Mouse (Mus musculus): ENCODE results near the gene Hyal1. TPM values are rescaled to one million over a fixed set of nuclear protein-coding genes. Genes with fewer than 3 reads are reported as not detected.

Gene Hyal1
- polyA plus RNA-seq, 1 experiment from 2014 or later, result 8.3 TPM

DNA sequence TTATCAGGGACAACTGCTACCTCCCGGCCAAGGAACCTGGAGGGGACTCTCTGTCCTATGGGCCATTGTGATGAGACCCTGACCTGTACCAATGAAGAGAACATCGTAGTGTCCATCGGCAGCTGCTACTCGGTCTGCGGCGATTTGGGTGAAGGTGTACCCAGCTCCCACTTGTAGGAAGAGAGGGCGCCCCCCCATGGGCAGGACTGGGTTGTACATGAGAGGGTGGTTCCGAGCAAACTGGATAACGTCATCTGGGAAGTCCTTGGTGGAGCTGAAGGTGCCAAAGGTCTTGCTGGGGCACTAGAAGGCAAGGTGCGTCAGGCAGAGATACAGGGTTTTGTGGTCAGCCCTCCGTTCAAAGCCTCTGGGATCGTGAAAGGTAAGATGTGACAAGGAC is 24.0 kb downstream of the Hyal1 start:
- Histone ChIP-seq H3K27ac (no peak overlapping the region), H3K4me3 (no peak overlapping the region), H3K9me3 (replicated peaks) (no peaks in the 10 kb centered on the region), H3K4me1 (replicated peaks) (peaks cover 46% of the 10 kb centered on the region), H3K36me3 (no peaks in the 10 kb centered on the region), H3K27me3 (peaks cover 15% of the 10 kb centered on the region), H3K9ac (no peak overlapping the region), H3K4me2 (no peak overlapping the region)
- no peak for ATAC-seq (replicated peaks; ENCODE audit: insufficient number of reproducible peaks, insufficient read depth, low FRiP score, low read depth)
- WGBS, result 77% methylated on average over 12 of the region's 12 CpGs

DNA sequence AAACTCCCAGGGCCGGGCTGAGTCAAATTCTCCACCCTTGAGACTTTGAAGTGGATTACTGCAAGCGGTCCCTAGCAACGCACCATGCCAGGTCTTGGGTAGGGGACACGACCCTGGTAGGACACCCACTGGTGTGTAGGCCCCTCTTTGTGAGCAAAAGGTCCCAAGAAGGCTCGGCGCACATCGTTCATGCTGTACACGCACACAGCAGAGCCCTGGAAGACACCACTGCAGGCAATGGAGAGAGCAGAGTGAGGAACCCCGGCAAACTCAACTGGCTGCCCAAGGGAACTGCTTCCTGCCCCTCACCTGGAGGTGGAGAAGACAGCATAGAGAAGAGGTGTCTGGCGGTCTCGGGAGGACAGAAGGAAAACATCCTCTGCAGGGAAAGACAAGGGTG is 24.5 kb downstream of the Hyal1 start:
- Histone ChIP-seq H3K4me3 (no peak overlapping the region), H3K27ac (no peak overlapping the region), H3K4me2 (no peak overlapping the region), H3K36me3 (no peaks in the 10 kb centered on the region), H3K27me3 (peaks cover 15% of the 10 kb centered on the region), H3K9ac (no peak overlapping the region), H3K9me3 (replicated peaks) (no peaks in the 10 kb centered on the region), H3K4me1 (replicated peaks) (peaks cover 41% of the 10 kb centered on the region)
- WGBS, result 79% methylated on average over 11 of the region's 11 CpGs
- no peak for ATAC-seq (replicated peaks; ENCODE audit: insufficient number of reproducible peaks, insufficient read depth, low FRiP score, low read depth)

DNA sequence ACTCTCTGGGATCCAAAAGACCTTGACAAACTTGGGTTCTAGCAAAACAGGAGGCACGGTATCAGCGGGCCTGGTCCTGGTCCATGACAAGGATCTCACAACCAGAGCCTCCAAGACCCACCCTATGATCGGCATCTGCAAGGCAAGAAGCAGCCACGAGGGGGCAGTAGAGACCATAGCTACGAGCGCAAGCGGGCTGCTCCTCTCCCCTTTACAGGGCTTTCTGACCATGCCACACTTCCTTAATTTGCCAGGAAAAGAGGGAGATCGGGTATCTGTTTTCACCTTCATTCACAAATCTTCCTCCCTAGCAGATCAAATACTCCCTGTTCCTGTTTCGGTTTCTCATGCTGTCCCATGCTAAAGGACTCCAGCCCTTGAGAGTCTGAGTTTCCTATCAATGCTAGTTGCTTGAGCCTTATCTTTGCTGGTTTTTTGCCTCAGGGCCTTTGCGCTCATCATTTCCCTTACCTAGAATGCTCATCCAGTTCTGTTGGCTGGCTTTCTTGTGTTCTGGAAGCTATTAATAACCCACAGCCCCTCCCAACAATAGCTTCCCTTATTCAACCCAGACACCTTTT is 25.4 kb downstream of the Hyal1 start:
- H3K9me3 ChIP-seq (replicated peaks), result no peaks in the 10 kb centered on the region
- no peak overlapping the region for H3K4me3 ChIP-seq
- no peaks in the 10 kb centered on the region for H3K36me3 ChIP-seq
- peak overlapping the region; percentile 35; the same call in 1 of the 2 replicates for H3K9ac ChIP-seq
- peaks cover 43% of the 10 kb centered on the region for H3K4me1 ChIP-seq (replicated peaks)
- 6% methylated on average over 10 of the region's 10 CpGs for WGBS
- ATAC-seq (replicated peaks; ENCODE audit: insufficient number of reproducible peaks, insufficient read depth, low FRiP score, low read depth), result no peak
- no peak overlapping the region for H3K4me2 ChIP-seq
- peak overlapping the region; percentile 45 for H3K27ac ChIP-seq
- peaks cover 15% of the 10 kb centered on the region for H3K27me3 ChIP-seq

DNA sequence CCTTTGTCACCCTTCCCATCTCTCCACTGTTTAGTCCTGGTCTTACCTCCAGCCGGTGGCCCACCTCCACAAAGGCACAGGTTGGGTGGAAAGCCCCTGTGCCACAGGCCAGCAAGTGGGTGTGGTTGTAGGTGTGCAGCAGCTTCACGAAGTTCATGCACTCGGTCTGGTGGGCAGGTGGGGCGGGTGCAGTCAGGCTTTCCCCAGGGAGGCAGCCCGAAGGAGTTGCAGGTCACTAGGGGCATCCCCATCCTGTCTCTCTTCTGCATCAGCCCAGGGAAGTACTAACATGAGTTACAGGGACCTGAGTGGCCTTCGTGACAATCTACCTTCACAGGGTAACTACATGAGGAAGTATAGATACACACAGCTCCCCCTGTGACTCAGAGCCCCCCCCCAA is 26.5 kb downstream of the Hyal1 start:
- Histone ChIP-seq H3K36me3 (no peaks in the 10 kb centered on the region), H3K9me3 (replicated peaks) (no peaks in the 10 kb centered on the region), H3K27me3 (peaks cover 15% of the 10 kb centered on the region), H3K4me2 (no peak overlapping the region), H3K27ac (no peak overlapping the region), H3K4me1 (replicated peaks) (peaks cover 43% of the 10 kb centered on the region), H3K9ac (no peak overlapping the region), H3K4me3 (no peak overlapping the region)
- ATAC-seq (replicated peaks; ENCODE audit: insufficient number of reproducible peaks, insufficient read depth, low FRiP score, low read depth), result no peak
- 78% methylated on average over 6 of the region's 6 CpGs for WGBS

DNA sequence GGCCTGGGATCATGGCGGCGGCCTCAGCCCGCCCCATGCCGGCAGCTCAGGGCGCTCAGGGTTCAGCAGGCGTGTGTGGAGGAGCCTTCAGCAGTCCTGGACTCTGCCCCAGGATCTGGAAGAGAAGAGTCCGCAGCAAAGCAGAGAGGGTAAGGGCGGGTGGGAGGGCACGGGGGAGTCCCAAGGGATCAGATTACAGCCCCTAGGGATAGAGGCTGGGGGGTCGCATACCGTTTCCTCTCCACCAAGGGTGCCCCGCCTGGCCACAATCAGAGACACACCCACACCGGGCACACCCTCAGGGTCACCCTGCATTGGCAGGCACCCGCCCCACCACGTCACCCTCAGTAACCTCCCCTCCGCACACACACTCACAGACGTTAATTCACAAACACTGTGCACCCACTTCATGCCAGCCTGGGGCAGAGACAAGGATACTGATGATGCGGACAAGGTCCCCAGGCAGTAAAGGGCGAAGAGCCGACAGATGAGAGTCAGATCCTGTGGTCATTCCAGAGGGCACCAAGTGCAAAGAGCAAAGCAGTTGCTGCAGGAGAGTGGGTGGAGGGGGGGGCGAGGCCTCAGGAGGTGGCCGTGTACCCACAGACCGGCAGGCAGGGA is 28.4 kb downstream of the Hyal1 start:
- Histone ChIP-seq H3K36me3 (no peaks in the 10 kb centered on the region), H3K4me2 (peak overlapping the region; percentile 45; the same call in 1 of the 2 replicates), H3K9ac (peak overlapping the region; percentile 51), H3K27ac (peak overlapping the region; percentile 24), H3K27me3 (peaks cover 8% of the 10 kb centered on the region), H3K9me3 (replicated peaks) (no peaks in the 10 kb centered on the region), H3K4me3 (peak overlapping the region; percentile 15; the same call in 1 of the 2 replicates), H3K4me1 (replicated peaks) (peaks cover 61% of the 10 kb centered on the region)
- WGBS, result 51% methylated on average over 23 of the region's 23 CpGs
- no peak for ATAC-seq (replicated peaks; ENCODE audit: insufficient number of reproducible peaks, insufficient read depth, low FRiP score, low read depth)

DNA sequence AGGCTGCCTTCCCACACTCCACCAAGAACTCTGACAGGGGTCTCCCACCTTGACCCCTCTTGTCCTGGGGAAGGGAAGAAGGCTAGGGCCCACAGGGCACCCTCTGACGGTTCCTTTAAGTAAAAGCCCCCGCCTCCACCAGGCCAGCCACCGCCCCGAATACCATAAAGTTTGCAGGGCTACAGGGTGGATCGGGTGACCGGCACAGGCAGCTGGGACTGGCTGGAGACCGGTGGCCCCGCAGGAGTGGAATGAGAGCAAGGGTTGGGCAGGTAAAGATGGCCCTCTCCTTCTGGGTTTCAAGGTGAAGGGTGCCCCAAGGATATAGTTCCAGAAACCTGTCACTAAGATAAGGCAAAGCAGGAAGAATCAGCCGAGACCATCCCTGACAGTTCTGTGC is 29.9 kb downstream of the Hyal1 start:
- no peak for ATAC-seq (replicated peaks; ENCODE audit: insufficient number of reproducible peaks, insufficient read depth, low FRiP score, low read depth)
- H3K4me1 ChIP-seq (replicated peaks), result peaks cover 70% of the 10 kb centered on the region
- WGBS, result 21% methylated on average over 9 of the region's 9 CpGs
- peak overlapping the region; percentile 40 for H3K4me3 ChIP-seq
- no peaks in the 10 kb centered on the region for H3K36me3 ChIP-seq
- peak overlapping the region; percentile 78 for H3K27ac ChIP-seq
- peak overlapping the region; percentile 51 for H3K9ac ChIP-seq
- no peaks in the 10 kb centered on the region for H3K9me3 ChIP-seq (replicated peaks)
- peak overlapping the region; percentile 58 for H3K4me2 ChIP-seq
- H3K27me3 ChIP-seq, result no peaks in the 10 kb centered on the region; the same call in 1 of the 2 replicates

DNA sequence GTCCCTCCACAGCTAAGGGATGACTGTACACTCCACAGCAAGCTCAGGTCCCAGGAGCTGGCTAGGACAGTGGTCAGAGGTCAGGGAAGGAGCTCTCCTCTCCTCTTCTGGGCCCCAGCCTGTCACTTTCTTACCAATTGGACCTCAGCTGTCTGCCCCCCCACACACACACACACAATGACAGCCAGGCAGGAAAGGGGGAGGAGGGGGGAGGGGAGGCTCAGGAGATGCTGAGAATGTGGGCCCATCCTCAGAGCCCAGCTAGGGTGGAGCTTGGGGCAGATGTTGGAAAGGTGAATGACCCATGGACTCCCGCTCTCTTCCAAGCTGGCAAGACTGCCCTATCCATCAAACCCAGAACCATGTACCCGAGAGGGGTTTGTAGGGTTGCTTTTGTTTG is 30.3 kb downstream of the Hyal1 start:
- no peak for ATAC-seq (replicated peaks; ENCODE audit: insufficient number of reproducible peaks, insufficient read depth, low FRiP score, low read depth)
- 73% methylated on average over 2 of the region's 2 CpGs for WGBS
- peak overlapping the region; percentile 40 for H3K4me3 ChIP-seq
- H3K27ac ChIP-seq, result peak overlapping the region; percentile 78
- no peaks in the 10 kb centered on the region for H3K36me3 ChIP-seq
- no peaks in the 10 kb centered on the region; the same call in 1 of the 2 replicates for H3K27me3 ChIP-seq
- peak overlapping the region; percentile 58 for H3K4me2 ChIP-seq
- peaks cover 72% of the 10 kb centered on the region for H3K4me1 ChIP-seq (replicated peaks)
- peak overlapping the region; percentile 51 for H3K9ac ChIP-seq
- H3K9me3 ChIP-seq (replicated peaks), result no peaks in the 10 kb centered on the region

DNA sequence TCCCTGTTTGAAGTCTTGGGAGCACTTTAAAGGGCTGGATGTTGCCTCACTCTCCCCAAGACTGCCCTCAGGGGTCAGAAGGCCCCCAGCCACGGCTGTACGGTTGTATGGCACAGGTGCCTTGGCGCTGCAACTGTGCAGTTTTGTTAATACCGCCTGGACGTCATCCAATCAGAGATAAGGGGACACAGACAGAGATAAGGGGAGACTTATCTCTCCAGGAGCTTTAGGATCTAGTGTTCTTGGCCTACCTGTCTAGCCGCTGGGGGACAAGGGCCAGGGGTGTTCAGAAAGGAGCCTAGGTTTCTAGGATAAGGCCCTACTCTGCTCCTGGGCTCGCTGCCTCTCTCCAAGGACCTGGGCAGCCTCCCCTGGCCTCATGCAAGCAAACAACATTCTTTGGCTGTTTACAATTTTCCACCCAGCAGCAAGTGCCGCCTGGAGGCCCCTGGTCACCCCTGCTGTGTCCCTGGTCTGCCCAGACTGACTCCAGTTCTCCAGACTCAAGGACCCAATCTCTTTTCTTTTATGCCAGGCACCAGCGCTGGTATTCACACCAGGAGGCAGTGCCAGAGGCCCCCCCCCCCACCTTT is 31.0 kb downstream of the Hyal1 start:
- WGBS, result 33% methylated on average over 9 of the region's 9 CpGs
- Histone ChIP-seq H3K27me3 (no peaks in the 10 kb centered on the region; the same call in 1 of the 2 replicates), H3K27ac (peak overlapping the region; percentile 78), H3K4me2 (peak overlapping the region; percentile 58), H3K9ac (peak overlapping the region; percentile 51), H3K4me1 (replicated peaks) (peaks cover 70% of the 10 kb centered on the region), H3K4me3 (no peak overlapping the region), H3K36me3 (no peaks in the 10 kb centered on the region), H3K9me3 (replicated peaks) (no peaks in the 10 kb centered on the region)
- ATAC-seq (replicated peaks; ENCODE audit: insufficient number of reproducible peaks, insufficient read depth, low FRiP score, low read depth), result no peak

DNA sequence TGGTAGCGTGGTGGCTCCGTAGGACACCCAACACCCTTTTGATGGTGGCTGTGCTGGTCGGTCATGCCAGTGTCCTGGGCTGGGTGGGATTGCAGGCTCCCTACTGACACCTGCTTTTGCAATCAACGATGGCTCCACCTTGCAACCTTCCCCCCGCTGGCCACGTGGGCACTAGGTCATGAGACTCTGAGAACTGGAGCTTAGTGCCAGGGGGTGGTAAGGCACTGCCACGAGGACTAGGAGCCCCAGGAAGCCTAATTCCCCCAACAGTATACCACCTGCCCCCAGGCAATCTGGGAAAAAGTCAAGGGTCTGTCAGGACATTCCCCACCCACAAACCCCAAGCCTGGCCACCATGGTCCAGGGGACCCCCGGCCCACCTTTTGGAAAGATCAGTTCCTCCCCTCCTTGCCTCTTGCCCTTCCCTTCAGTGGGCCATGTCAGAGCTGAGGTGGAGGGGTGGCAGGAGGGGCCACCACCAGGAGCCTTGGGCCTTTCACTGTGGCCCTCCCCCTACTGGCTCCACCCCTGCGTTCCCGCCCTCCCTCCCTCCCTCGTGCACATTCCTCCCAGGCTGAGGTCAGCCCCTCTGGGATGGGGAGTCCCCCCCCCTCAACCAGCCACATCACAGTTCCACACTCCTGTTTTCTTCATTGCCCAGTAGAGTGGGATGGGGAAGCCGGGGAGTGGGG is 32.2 kb downstream of the Hyal1 start, which contains the start of gene Sema3b:
Sema3b (minus strand) TSS at position 489 of the 692 bp plus-strand sequence.
- H3K4me3 ChIP-seq, result no peak within 1 kb of the TSS
- H3K4me1 ChIP-seq (replicated peaks), result peaks cover 80% of the 10 kb centered on the region

DNA sequence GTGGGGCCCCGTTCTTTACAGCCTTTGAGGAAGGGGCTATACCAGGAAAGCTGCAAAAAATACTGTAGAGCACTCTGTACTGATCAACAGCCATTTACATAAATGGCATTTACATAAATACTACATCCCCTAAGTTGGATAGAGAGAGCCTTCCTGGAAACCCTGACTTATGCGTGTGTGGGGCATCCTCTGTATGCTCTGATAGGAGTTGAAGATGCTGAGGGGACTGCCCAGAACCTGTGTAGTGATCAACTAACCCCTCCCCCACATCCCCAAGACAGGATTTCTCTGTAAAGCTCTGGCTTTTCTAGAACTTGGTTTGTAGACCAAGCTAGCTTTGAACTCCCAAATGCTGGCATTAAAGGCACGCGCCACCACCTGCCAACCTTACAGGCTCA is 32.7 kb downstream of the Hyal1 start:
- Histone ChIP-seq H3K4me2 (no peak overlapping the region), H3K27me3 (no peaks in the 10 kb centered on the region), H3K36me3 (peaks cover 9% of the 10 kb centered on the region), H3K9me3 (replicated peaks) (no peaks in the 10 kb centered on the region), H3K27ac (peak overlapping the region; percentile 78), H3K4me1 (replicated peaks) (peaks cover 80% of the 10 kb centered on the region), H3K9ac (no peak overlapping the region), H3K4me3 (no peak overlapping the region)
- no peak for ATAC-seq (replicated peaks; ENCODE audit: insufficient number of reproducible peaks, insufficient read depth, low FRiP score, low read depth)
- WGBS, result 66% methylated on average over 4 of the region's 4 CpGs

More for the DNA sequence above, 32.2 kb downstream of the Hyal1 start, which contains the start of gene Sema3b:
- WGBS, result 38% methylated on average over 12 of the region's 12 CpGs
- H3K27ac ChIP-seq, result peak within 1 kb of the TSS; percentile 78
- H3K9ac ChIP-seq, result peak within 1 kb of the TSS; percentile 51; the same call in 1 of the 2 replicates
- 0 out of 2 replicates have a peak, but pooled peaks have one; percentile 2 for ATAC-seq (replicated peaks; ENCODE audit: insufficient number of reproducible peaks, insufficient read depth, low FRiP score, low read depth)
- H3K36me3 ChIP-seq, result peaks cover 4% of the 10 kb centered on the region; the same call in 1 of the 2 replicates
- H3K9me3 ChIP-seq (replicated peaks), result no peaks in the 10 kb centered on the region
- no peaks in the 10 kb centered on the region; the same call in 1 of the 2 replicates for H3K27me3 ChIP-seq
- H3K4me2 ChIP-seq, result peak within 1 kb of the TSS; percentile 58
